Mouse (Mus musculus) MEL (cell line): ENCODE measurements at regions not wholly inside any gene's neighbourhood (a gene's known extent, or its start where the extent isn't known, plus 50 kb on each side); places are given as distances from the start of the nearest gene placed in this dataset.
A peak's percentile ranks its signal among the peaks of the same experiment; 100 is the strongest.

ENCODE experiments used
- DNase-seq: peaks from one replicate; pipeline ENCODE4 v3.0.0; 2011; ENCODE audit warnings: low read depth, low spot score
- H3K27ac ChIP-seq: 2 replicates; pipeline ENCODE4 v1.5.1; 2012; ENCODE audit warnings: low read depth, mild to moderate bottlenecking, control low read depth, low read length, moderate library complexity; ENCODE audit not compliant: control insufficient read depth
- H3K27me3 ChIP-seq, 2 experiments: fragments of 150-350 bp in 1 of 2; sonication (generic) in 1 of 2; 2 replicates each; pipeline ENCODE4 v1.6.1; 2012; ENCODE audit warnings: low read length in 2 of 2, mild to moderate bottlenecking in 2 of 2, improper control_type of control experiment in 1 of 2, moderate library complexity in 1 of 2; ENCODE audit not compliant: insufficient read depth in 2 of 2, control insufficient read depth in 1 of 2
- H3K36me3 ChIP-seq, 2 experiments: 2 replicates each; pipeline ENCODE4 v1.6.1; 2012 to 2014; ENCODE audit warnings: low read length in 2 of 2, improper control_type of control experiment in 1 of 2, inconsistent platforms in 1 of 2, mild to moderate bottlenecking in 1 of 2; ENCODE audit not compliant: insufficient read depth in 2 of 2, control insufficient read depth in 1 of 2
- H3K4me1 ChIP-seq, 2 experiments: fragments of 150-350 bp in 1 of 2; sonication (generic) in 1 of 2; 2 replicates each; pipeline ENCODE4 v1.6.1; 2012; ENCODE audit warnings: low read length in 2 of 2, improper control_type of control experiment in 1 of 2, mild to moderate bottlenecking in 1 of 2; ENCODE audit not compliant: insufficient read depth in 2 of 2, control insufficient read depth in 1 of 2
- H3K4me3 ChIP-seq, 2 experiments: fragments of 150-350 bp in 1 of 2; sonication (generic) in 1 of 2; 2 replicates each; pipeline ENCODE4 v1.5.1; 2012; ENCODE audit warnings: low read depth in 2 of 2, low read length in 2 of 2, mild to moderate bottlenecking in 2 of 2, moderate library complexity in 2 of 2, control low read depth in 1 of 2, improper control_type of control experiment in 1 of 2; ENCODE audit not compliant: control insufficient read depth in 1 of 2, insufficient read depth in 1 of 2
- H3K79me2 ChIP-seq: 2 replicates; pipeline ENCODE4 v1.6.1; 2012; ENCODE audit warnings: mild to moderate bottlenecking, low read length, moderate library complexity; ENCODE audit not compliant: control insufficient read depth, poor library complexity, insufficient read depth
- H3K9ac ChIP-seq: 2 replicates; pipeline ENCODE4 v1.6.1; 2012; ENCODE audit warnings: low read depth, mild to moderate bottlenecking, control low read depth, low read length, moderate library complexity; ENCODE audit not compliant: control insufficient read depth, poor library complexity, severe bottlenecking
- H3K9me3 ChIP-seq: fragments of 150-350 bp; sonication (generic); replicated peaks from 2 replicates; pipeline ENCODE4 v1.6.1; 2012; ENCODE audit warnings: mild to moderate bottlenecking, low read length, improper control_type of control experiment, moderate library complexity; ENCODE audit not compliant: insufficient read depth
- BHLHE40 ChIP-seq: IDR thresholded peaks from 2 replicates; pipeline ENCODE4 v1.6.1; 2012; ENCODE audit warnings: low read depth, mild to moderate bottlenecking, inconsistent platforms, low read length, improper control_type of control experiment, borderline replicate concordance
- CHD2 ChIP-seq: IDR thresholded peaks from 2 replicates; pipeline ENCODE4 v1.6.1; 2011; ENCODE audit warnings: low read length, improper control_type of control experiment
- ELF1 ChIP-seq: IDR thresholded peaks from 2 replicates; pipeline ENCODE4 v1.6.1; 2014; ENCODE audit warnings: low read depth, mild to moderate bottlenecking, inconsistent platforms, low read length, improper control_type of control experiment, moderate library complexity
- EP300 ChIP-seq, 2 experiments: IDR thresholded peaks; 2 replicates each; pipeline ENCODE4 v1.6.1; 2011; ENCODE audit warnings: improper control_type of control experiment in 2 of 2, low read length in 2 of 2, low read depth in 1 of 2, mild to moderate bottlenecking in 1 of 2
- ETS1 ChIP-seq: IDR thresholded peaks from 2 replicates; pipeline ENCODE4 v1.6.1; 2012; ENCODE audit warnings: low read depth, mild to moderate bottlenecking, inconsistent platforms, low read length, improper control_type of control experiment, moderate library complexity
- GATA1 ChIP-seq: IDR thresholded peaks from 2 replicates; pipeline ENCODE4 v1.6.1; 2011; ENCODE audit warnings: low read depth, low read length, improper control_type of control experiment
- KAT2A ChIP-seq: conservative IDR thresholded peaks from 2 replicates; pipeline ENCODE4 v1.6.1; 2012; ENCODE audit warnings: low read depth, low read length, improper control_type of control experiment, inconsistent platforms
- MAX ChIP-seq: IDR thresholded peaks from 2 replicates; pipeline ENCODE4 v1.6.1; 2011; ENCODE audit warnings: low read length, improper control_type of control experiment
- MYC ChIP-seq: IDR thresholded peaks from 2 replicates; pipeline ENCODE4 v1.6.1; 2011; ENCODE audit warnings: low read depth, mild to moderate bottlenecking, low read length, improper control_type of control experiment, moderate library complexity
- NELFE ChIP-seq: IDR thresholded peaks from 2 replicates; pipeline ENCODE4 v1.6.1; 2011; ENCODE audit warnings: low read depth, low read length, improper control_type of control experiment
- RCOR1 ChIP-seq: IDR thresholded peaks from 2 replicates; pipeline ENCODE4 v1.6.1; 2012; ENCODE audit warnings: low read depth, mild to moderate bottlenecking, inconsistent platforms, low read length, improper control_type of control experiment
- SMC3 ChIP-seq: IDR thresholded peaks from 2 replicates; pipeline ENCODE4 v1.6.1; 2011; ENCODE audit warnings: low read depth, low read length, improper control_type of control experiment
- USF1 ChIP-seq: IDR thresholded peaks from 2 replicates; pipeline ENCODE4 v1.6.1; 2014; ENCODE audit warnings: low read depth, mild to moderate bottlenecking, inconsistent platforms, low read length, improper control_type of control experiment, moderate library complexity

DNA sequence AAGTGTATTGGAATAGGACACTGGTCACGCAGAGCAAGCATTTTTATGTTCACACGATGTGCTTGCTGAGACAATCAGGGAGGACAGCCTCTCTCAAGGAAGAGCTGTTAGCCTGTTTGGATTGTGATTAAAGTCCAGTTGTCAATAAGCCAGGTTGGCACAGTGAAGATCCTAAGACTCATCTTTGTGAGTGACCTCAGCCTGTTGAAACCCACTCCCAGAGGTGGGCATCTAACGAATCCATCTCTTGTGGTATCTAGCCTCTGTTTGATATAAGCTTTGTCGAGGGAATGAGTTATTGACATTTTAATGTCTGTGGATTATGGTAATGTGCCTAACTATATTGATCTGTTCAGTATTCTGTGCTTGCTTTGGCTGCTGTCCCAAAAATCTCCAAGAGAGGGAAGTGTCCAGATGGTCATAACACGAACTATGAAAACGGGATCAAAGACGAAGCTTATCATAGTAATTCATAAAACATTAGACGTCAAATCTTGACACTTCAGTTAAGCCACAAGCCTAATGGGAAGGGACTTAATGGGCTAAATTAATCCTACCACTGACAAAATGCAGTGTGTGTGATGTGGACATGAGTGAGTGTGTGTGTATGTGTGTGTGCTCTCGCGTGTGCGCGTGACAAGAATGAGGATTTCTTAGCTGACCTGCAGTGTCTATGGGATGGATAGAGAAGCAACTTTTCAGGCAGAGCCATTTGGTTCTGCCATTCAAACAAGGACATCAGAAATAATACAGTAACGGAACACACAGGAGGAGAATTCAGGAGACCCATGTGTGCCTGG, 104.8 kb upstream of the Fer start:
- Histone ChIP-seq H3K79me2 (no peaks in the 10 kb centered on the region), H3K4me1 (peaks cover 0 to 7% of the 10 kb centered on the region in 2 experiments; a peak in 2 of 4 replicates), H3K9ac (no peak overlapping the region), H3K4me3 (no peak overlapping the region), H3K36me3 (peaks cover 0 to 2% of the 10 kb centered on the region in 2 experiments; a peak in 2 of 4 replicates), H3K9me3 (no peaks in the 10 kb centered on the region), H3K27me3 (no peaks in the 10 kb centered on the region), H3K27ac (no peak overlapping the region)
- no peak for DNase-seq
- no peak for TF ChIP-seq MYC

DNA sequence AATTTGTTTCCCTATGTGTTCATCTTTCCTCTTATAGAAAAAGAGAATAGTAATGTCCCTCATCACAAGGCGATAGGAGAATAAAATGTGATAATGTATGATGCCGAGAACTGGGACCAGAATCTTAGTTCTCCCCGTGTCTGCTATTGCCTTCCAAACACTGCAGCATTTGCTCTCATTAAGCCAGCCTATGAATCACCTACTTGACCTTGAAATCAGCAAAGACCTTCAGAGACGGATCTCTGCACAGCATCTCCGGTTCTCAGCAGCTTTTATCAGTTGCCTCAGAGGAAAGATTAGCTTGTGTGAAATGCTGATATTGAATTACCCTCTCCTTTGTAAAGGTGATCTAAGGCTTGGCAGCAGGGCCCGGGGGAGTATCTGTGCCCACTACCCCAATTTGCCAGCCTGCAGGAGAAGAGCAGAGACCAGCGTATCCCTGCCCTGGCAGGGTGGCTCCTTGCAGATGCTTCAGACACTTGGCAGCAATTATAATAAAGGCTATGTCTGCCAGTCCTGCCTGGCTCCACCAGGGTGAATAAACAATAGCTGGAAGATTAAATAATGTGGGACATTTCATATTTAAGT, 104.0 kb upstream of the Fer start:
- DNase-seq = no peak
- Histone ChIP-seq H3K9me3 (no peaks in the 10 kb centered on the region), H3K4me1 (peaks cover 0 to 7% of the 10 kb centered on the region in 2 experiments; a peak in 2 of 4 replicates), H3K27me3 (no peaks in the 10 kb centered on the region), H3K9ac (no peak overlapping the region), H3K4me3 (no peak overlapping the region), H3K36me3 (peaks cover 0 to 2% of the 10 kb centered on the region in 2 experiments; a peak in 2 of 4 replicates), H3K27ac (no peak overlapping the region), H3K79me2 (no peaks in the 10 kb centered on the region)
- TF ChIP-seq ETS1 = no peak
- TF ChIP-seq KAT2A = no peak

DNA sequence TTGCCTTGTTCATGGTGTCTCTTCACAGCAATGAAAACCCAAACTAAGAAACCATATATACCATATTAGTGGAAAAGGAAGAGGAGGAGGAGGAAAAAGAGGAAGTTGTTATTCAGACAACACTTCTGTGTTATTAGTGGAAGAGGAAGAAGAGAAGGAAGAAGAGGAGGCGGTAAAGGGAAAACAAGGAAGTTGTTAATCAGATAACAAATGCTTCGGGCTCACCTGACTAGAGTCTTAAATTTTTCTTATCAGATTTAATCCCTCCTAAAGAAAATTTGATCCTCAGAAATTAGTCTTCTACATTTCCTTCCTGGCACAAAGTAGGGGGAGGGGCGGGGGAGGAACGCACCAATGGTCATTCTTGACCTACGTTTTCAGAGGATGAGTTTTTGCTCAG, 101.8 kb upstream of the Fer start:
- Histone ChIP-seq H3K79me2 (no peaks in the 10 kb centered on the region), H3K9me3 (no peaks in the 10 kb centered on the region), H3K4me3 (no peak overlapping the region), H3K9ac (no peak overlapping the region), H3K4me1 (peaks cover 0 to 7% of the 10 kb centered on the region in 2 experiments; a peak in 2 of 4 replicates), H3K27ac (no peak overlapping the region), H3K27me3 (no peaks in the 10 kb centered on the region), H3K36me3 (peaks cover 0 to 2% of the 10 kb centered on the region in 2 experiments; a peak in 2 of 4 replicates)
- TF ChIP-seq GATA1 (peak; percentile 63), MAX (no peak), USF1 (no peak), NELFE (no peak), SMC3 (no peak), BHLHE40 (peak; percentile 40; the same call in 1 of the 2 replicates), ELF1 (no peak), RCOR1 (no peak), EP300 (IDR thresholded peaks at IDR 0.05; ENCODE audit: low read depth in 1 of 2, low read length in 2 of 2) (peak in 1 of 2 experiments; percentile 56; a peak in 1 of 4 replicates), CHD2 (no peak)
- peak; percentile 27 for DNase-seq
